Mouse (Mus musculus) thymus, adult 2 months (tissue): ENCODE results near the gene Sipa1l2. TPM values are rescaled to one million over a fixed set of nuclear protein-coding genes. Genes with fewer than 3 reads are reported as not detected.

Experiments used
- DNase-seq: peaks from one replicate; pipeline ENCODE4 v3.0.0; 2021
- H3K27ac ChIP-seq: fragments of 200-500 bp; 2 replicates; pipeline ENCODE4 v1.5.1; 2012; ENCODE audit warnings: low read length, control low read depth; ENCODE audit not compliant: control insufficient read depth, insufficient read depth
- H3K27me3 ChIP-seq: fragments of 200-500 bp; 2 replicates; pipeline ENCODE4 v1.6.1; 2012; ENCODE audit warnings: mild to moderate bottlenecking, low read length, moderate library complexity, mixed read lengths; ENCODE audit not compliant: control insufficient read depth, insufficient read depth
- H3K36me3 ChIP-seq: fragments of 200-500 bp; 2 replicates; pipeline ENCODE4 v1.6.1; 2012; ENCODE audit warnings: mild to moderate bottlenecking, low read length, moderate library complexity; ENCODE audit not compliant: control insufficient read depth, insufficient read depth
- H3K4me1 ChIP-seq: fragments of 200-500 bp; replicated peaks from 2 replicates; pipeline ENCODE4 v1.6.1; 2012; ENCODE audit warnings: low read length; ENCODE audit not compliant: control insufficient read depth, insufficient read depth
- H3K4me3 ChIP-seq: fragments of 200-500 bp; 2 replicates; pipeline ENCODE4 v1.5.1; 2012; ENCODE audit warnings: mild to moderate bottlenecking, low read length, control low read depth, moderate library complexity; ENCODE audit not compliant: control insufficient read depth, insufficient read depth
- CTCF ChIP-seq: fragments of 200-500 bp; IDR thresholded peaks from 2 replicates; pipeline ENCODE4 v1.5.1; 2012; ENCODE audit warnings: mild to moderate bottlenecking, control low read depth, low read length, moderate library complexity, borderline replicate concordance; ENCODE audit not compliant: control insufficient read depth, poor library complexity, insufficient read depth; ENCODE audit errors: extremely low read depth
- POLR2A ChIP-seq: fragments of 200-500 bp; IDR thresholded peaks from 2 replicates; pipeline ENCODE4 v1.6.1; 2012; ENCODE audit warnings: mild to moderate bottlenecking, low read length, control low read depth, moderate library complexity; ENCODE audit not compliant: control insufficient read depth, poor library complexity, insufficient read depth; ENCODE audit errors: extremely low read depth
- WGBS: fragments of 180-500 bp; shearing (Covaris S2); methylation state at CpG from one replicate; pipeline ENCODE4 v1.1.7; 2018; 5-methylcytosine and 5-hydroxymethylcytosine counted together
- polyA plus RNA-seq: library from polyadenylated mRNA; depleted of rRNA; stranded (reverse); fragments of >200 nt; gene quantifications from 2 replicates; pipeline ENCODE4 v1.2.3, GENCODE M21; 2012

Gene Sipa1l2
- polyA plus RNA-seq, 1 experiment = 11.7 TPM

DNA sequence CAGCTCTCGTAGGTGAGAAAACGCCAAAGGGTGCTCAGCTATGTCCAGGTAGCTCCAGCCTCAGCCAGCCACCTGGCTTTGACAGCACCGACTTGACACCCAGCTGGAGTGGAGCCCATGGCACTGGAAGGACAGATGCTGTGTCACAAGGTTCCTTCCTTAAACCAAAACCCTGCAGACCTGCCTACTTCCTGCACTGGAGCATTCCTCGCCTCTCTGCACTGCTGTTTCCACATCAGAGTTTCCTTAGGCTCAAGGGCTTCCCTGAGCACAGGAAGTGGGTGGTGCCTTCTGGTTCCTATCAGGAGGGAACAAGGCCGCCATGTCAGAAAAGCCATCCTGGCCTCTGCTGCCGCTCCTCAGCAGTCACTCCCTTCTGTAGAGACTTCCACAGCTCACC, 51.3 kb downstream of the Sipa1l2 start:
- Histone ChIP-seq H3K27ac (no peak overlapping the region), H3K4me1 (peaks cover 32% of the 10 kb centered on the region), H3K36me3 (no peaks in the 10 kb centered on the region), H3K4me3 (no peak overlapping the region), H3K27me3 (no peaks in the 10 kb centered on the region)
- peak; percentile 13 for DNase-seq
- 34% methylated on average over 6 of the region's 6 CpGs for WGBS
- TF ChIP-seq POLR2A (no peak), CTCF (no peak)

DNA sequence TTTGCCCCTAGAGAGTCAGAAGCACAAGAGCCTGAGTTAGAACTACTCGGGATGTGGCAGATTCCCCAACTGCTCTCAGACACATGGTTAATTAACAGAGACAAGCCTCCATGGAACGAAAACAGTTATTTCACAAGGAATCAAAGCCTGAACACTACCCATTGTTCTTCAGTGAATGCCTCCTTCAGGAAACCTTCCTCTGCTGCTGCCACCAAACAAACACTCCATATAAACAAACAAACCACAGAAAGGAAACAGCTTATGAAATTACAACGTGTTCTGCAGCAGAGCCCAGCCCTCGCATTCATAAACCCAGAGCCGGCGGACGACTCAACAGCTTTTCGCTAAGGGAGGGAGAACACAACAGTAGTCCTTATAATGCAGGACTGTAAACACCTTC, 52.2 kb downstream of the Sipa1l2 start:
- H3K4me3 ChIP-seq = no peak overlapping the region
- H3K27me3 ChIP-seq = no peaks in the 10 kb centered on the region
- DNase-seq = no peak
- no peaks in the 10 kb centered on the region for H3K36me3 ChIP-seq
- H3K4me1 ChIP-seq = peaks cover 24% of the 10 kb centered on the region
- no peak for TF ChIP-seq CTCF
- TF ChIP-seq POLR2A = no peak
- H3K27ac ChIP-seq = no peak overlapping the region
- 86% methylated on average over 8 of the region's 8 CpGs for WGBS

DNA sequence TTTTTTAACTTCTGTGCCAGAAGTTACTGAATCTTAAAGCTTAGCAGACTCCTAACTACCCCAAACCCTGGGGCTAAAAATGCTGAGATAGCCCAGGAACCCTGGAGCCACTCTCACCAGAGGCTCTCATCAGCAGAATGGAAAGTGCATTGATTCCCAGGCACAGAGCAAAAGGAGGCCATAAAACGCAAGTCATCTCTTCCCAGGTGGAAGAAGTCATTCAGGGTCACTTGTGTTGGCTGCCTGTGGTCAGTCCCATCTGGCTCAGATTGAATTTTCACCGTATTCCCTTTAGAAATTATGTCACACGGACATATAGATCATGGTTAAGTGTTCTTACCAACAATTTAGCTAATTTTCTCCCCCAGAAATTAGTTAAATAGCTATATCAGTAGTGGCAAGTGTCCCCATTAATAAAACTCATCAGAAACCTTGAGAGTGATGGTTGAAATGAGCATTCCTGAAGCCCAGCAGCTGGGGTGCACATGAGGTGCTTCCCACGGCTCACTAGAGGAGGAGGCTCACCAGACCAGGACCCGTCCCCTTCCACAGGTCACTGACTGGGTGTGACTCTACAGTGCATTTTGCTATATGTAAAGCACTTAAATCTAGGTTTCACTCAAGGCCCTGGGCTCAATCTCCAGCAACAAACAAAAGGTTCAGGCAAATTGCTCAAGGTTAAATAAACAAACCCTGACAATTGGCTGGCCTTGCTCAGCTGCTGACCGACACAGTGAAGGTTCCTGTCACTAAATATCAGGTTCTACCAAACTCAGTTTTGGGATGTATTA, 53.3 kb downstream of the Sipa1l2 start:
- Histone ChIP-seq H3K4me3 (no peak overlapping the region), H3K27ac (no peak overlapping the region), H3K4me1 (peaks cover 20% of the 10 kb centered on the region), H3K27me3 (no peaks in the 10 kb centered on the region), H3K36me3 (no peaks in the 10 kb centered on the region)
- no peak for TF ChIP-seq CTCF
- no peak for TF ChIP-seq POLR2A
- 95% methylated on average over 6 of the region's 6 CpGs for WGBS
- no peak for DNase-seq

DNA sequence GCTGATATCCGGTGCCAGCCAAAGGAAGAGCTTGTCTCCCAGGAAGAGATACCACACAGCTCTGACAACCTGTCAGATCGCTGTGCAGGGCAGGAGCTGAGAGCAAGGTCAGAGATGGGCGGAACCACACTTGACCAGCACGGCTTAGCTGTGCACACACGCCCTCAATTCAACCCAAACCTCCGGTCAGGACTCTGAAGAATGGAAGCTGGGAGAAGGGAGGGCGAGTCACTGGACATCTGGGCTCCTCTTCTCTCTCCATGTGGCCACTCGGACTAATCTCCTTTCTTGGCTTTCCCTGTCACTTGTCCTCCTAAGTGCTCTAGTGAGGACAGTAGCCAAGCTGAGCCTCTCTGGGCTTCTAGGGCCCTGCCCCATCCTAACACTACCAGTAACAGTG, 53.9 kb downstream of the Sipa1l2 start:
- peaks cover 17% of the 10 kb centered on the region for H3K4me1 ChIP-seq
- no peak for DNase-seq
- no peaks in the 10 kb centered on the region for H3K27me3 ChIP-seq
- 97% methylated on average over 8 of the region's 8 CpGs for WGBS
- no peak for TF ChIP-seq CTCF
- TF ChIP-seq POLR2A = no peak
- H3K36me3 ChIP-seq = no peaks in the 10 kb centered on the region
- H3K4me3 ChIP-seq = no peak overlapping the region
- no peak overlapping the region for H3K27ac ChIP-seq

DNA sequence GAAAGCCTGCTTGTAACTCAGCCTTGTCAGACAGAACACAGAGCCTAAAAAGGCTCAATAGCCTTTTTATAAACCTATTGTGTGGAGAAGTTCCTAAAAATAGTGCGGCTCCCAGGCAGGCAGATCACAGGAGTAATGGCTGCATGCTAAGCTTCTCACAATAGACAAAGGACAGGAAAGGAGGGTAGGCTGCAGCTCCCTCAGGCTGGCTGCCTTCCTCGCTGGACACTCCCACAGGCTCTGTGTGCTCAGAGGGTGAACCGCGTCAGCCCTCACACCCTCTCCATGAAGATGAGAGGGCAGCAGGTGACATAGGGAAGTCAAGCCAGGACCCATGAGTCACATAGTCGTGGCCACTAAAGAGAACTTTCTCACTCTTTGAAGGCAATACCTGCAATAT, 55.7 kb downstream of the Sipa1l2 start:
- Histone ChIP-seq H3K27ac (no peak overlapping the region), H3K27me3 (no peaks in the 10 kb centered on the region), H3K4me1 (peaks cover 12% of the 10 kb centered on the region), H3K4me3 (no peak overlapping the region), H3K36me3 (no peaks in the 10 kb centered on the region)
- 77% methylated on average over 5 of the region's 5 CpGs for WGBS
- no peak for TF ChIP-seq CTCF
- TF ChIP-seq POLR2A = no peak
- DNase-seq = no peak

DNA sequence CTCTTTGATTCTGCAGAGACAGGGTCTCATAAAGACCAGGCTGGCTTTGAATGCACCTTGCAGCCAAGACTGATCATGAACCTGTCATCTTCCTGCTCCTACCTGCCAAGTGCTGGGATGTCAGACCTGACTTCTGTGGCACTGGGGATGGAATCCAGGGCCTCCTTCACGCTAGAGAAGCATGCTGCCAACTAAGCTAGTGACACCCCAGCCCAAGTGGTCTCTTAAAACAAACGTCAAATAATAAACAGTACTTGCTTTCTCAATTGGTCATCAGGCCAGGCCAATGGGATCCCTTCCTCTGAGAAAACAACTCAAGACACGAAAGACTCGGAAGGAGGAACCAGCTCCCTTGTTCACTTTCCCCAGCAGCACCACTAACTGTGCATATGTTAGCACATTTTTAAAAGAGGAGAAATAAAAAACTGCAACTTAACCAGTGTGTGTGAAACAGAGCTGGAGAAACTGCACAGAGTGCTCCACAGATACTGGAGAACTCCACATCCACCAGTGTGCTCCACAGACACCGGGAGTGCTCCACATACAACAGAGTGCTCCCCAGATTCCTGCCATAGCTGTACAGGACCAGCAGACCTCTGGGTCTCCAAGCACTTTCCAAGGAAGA, 56.3 kb downstream of the Sipa1l2 start:
- WGBS = 97% methylated on average over 5 of the region's 5 CpGs
- no peak for DNase-seq
- TF ChIP-seq CTCF (no peak), POLR2A (no peak)

More for the DNA sequence above, 56.3 kb downstream of the Sipa1l2 start:
- no peaks in the 10 kb centered on the region for H3K27me3 ChIP-seq
- peaks cover 7% of the 10 kb centered on the region for H3K4me1 ChIP-seq
- no peaks in the 10 kb centered on the region for H3K36me3 ChIP-seq
- no peak overlapping the region for H3K4me3 ChIP-seq
- H3K27ac ChIP-seq = no peak overlapping the region
